Mouse (Mus musculus) liver, postnatal 0 days (tissue): ENCODE measurements around the gene Gm5089. TPM values are rescaled to one million over a fixed set of nuclear protein-coding genes. Genes with fewer than 3 reads are reported as not detected.

ENCODE experiments used
- ATAC-seq: fragments of 200-750 bp; cut with Nextera tagmentation; 2 replicates; pipeline ENCODE4 v1.8.0; 2017; ENCODE audit warnings: mild to moderate bottlenecking, moderate library complexity
- DNase-seq: peaks from one replicate; pipeline ENCODE4 v3.0.0-alpha.2; 2016
- H3K27ac ChIP-seq: fragments of 300-500 bp; sonication (generic); 2 replicates; pipeline ENCODE4 v1.5.1; 2014; ENCODE audit warnings: antibody characterized with exemption, moderate library complexity, mild to moderate bottlenecking, low read depth
- H3K27me3 ChIP-seq: fragments of 300-500 bp; sonication (generic); 2 replicates; pipeline ENCODE4 v1.6.1; 2014; ENCODE audit warnings: low read length, control low read depth, mixed read lengths; ENCODE audit not compliant: insufficient read depth
- H3K36me3 ChIP-seq: fragments of 300-500 bp; sonication (generic); replicated peaks from 2 replicates; pipeline ENCODE4 v1.6.1; 2014; ENCODE audit warnings: mild to moderate bottlenecking, control low read depth, low read length, moderate library complexity, mixed read lengths; ENCODE audit not compliant: insufficient read depth
- H3K4me1 ChIP-seq: fragments of 300-500 bp; sonication (generic); 2 replicates; pipeline ENCODE4 v1.6.1; 2014; ENCODE audit warnings: antibody characterized with exemption, mild to moderate bottlenecking, control low read depth; ENCODE audit not compliant: insufficient read depth
- H3K4me2 ChIP-seq: fragments of 300-500 bp; sonication (generic); 2 replicates; pipeline ENCODE4 v1.6.1; 2014; ENCODE audit warnings: low read depth, mild to moderate bottlenecking, low read length, moderate library complexity, mixed read lengths
- H3K4me3 ChIP-seq: fragments of 300-500 bp; sonication (generic); 2 replicates; pipeline ENCODE4 v1.5.1; 2014; ENCODE audit warnings: low read depth, low read length
- H3K9ac ChIP-seq: fragments of 300-500 bp; sonication (generic); replicated peaks from 2 replicates; pipeline ENCODE4 v1.6.1; 2014; ENCODE audit warnings: mild to moderate bottlenecking, moderate library complexity
- H3K9me3 ChIP-seq: fragments of 300-500 bp; sonication (generic); 2 replicates; pipeline ENCODE4 v1.6.1; 2016; ENCODE audit warnings: mild to moderate bottlenecking, control low read depth, low read length, mixed read lengths
- CTCF ChIP-seq: sonication (generic); IDR thresholded peaks from 2 replicates; pipeline ENCODE4 v1.5.1; 2016; ENCODE audit warnings: antibody characterized with exemption, low read depth
- EP300 ChIP-seq: IDR thresholded peaks from 2 replicates; pipeline ENCODE4 v1.6.1; 2016; ENCODE audit warnings: antibody characterized with exemption, low read depth, mild to moderate bottlenecking
- WGBS: fragments of 180-500 bp; shearing (Covaris S2); extraction: QIAGEN DNeasy Blood & Tissue Kit; methylation state at CpG from one replicate; pipeline ENCODE4 v1.1.7; 2014; ENCODE audit not compliant: insufficient replicate concordance; 5-methylcytosine and 5-hydroxymethylcytosine counted together
- polyA plus RNA-seq: library from polyadenylated mRNA; unstranded; fragments of >200 nt; fragmentation: Nextera tagmentation; extraction: Ambion mirVana; gene quantifications from 2 replicates; pipeline ENCODE4 v1.2.1, GENCODE M21; 2015

Gene Gm5089
- polyA plus RNA-seq, 1 experiment from 2014 or later: not detected

DNA sequence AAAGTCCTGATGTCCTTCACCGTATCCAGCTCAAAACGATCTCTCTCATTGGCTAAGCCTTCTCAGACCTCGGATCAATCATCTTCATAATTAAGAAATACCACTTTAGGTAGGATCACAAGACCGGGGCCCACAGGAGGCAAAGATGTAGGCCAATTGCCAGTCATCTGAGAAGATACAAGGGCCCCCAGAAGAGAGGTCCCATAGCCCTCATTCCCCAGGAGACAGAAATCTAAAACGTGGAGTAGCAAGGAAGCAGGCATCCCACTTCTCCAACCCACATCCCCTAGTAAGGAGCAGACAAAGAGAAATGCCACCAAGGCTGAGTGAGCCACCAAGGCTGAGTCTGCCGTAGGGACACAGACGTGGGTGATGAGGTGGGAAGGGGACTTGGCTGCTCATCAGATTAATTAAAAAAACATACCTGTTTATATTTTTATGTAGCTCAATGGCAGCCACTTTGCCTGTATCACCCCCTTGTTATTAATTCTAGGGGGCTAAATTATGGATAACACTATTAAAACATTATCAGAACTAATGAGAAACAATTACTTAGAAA, 46.2 kb downstream of the Gm5089 start:
- Histone ChIP-seq H3K4me1 (peaks cover 8% of the 10 kb centered on the region), H3K9ac (no peak overlapping the region), H3K27me3 (peaks cover 37% of the 10 kb centered on the region), H3K27ac (no peak overlapping the region), H3K9me3 (no peaks in the 10 kb centered on the region), H3K4me3 (no peak overlapping the region), H3K36me3 (no peaks in the 10 kb centered on the region), H3K4me2 (no peak overlapping the region)
- TF ChIP-seq CTCF (no peak), EP300 (no peak)
- WGBS: 76% methylated on average over 7 of the region's 7 CpGs
- no peak for ATAC-seq
- DNase-seq: no peak

DNA sequence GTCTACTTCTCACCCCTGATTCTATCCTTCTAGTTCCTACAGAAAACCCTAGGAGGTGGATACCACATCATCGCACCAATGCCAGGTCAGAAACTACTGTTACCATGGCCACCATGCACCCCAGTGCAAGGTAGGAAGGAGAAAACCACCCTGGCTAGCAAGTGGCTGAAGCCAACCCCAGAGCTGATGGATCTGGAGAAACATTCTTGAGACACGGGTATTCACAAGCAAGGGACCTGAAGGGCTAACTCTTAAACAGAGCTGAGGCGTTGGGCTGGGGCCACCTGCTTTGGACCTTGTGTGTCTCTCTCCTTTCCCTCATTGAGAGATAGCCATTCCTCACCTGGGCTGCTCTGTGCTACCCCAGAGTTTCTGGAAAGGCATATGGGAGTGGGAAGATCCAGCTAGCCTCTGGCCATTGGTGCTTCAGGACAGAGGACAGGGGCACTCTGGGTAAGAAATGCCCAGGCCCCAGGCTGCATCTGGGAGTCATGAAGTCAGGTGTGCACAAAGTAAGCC, 47.4 kb downstream of the Gm5089 start:
- DNase-seq (no peak), ATAC-seq (no peak)
- H3K4me1 ChIP-seq: peaks cover 8% of the 10 kb centered on the region
- 66% methylated on average over 3 of the region's 3 CpGs for WGBS
- H3K4me3 ChIP-seq: no peak overlapping the region
- H3K27me3 ChIP-seq: peaks cover 32% of the 10 kb centered on the region
- TF ChIP-seq CTCF (no peak), EP300 (no peak)
- H3K4me2 ChIP-seq: no peak overlapping the region
- H3K9ac ChIP-seq: no peak overlapping the region
- H3K27ac ChIP-seq: no peak overlapping the region
- no peaks in the 10 kb centered on the region for H3K9me3 ChIP-seq
- H3K36me3 ChIP-seq: no peaks in the 10 kb centered on the region

DNA sequence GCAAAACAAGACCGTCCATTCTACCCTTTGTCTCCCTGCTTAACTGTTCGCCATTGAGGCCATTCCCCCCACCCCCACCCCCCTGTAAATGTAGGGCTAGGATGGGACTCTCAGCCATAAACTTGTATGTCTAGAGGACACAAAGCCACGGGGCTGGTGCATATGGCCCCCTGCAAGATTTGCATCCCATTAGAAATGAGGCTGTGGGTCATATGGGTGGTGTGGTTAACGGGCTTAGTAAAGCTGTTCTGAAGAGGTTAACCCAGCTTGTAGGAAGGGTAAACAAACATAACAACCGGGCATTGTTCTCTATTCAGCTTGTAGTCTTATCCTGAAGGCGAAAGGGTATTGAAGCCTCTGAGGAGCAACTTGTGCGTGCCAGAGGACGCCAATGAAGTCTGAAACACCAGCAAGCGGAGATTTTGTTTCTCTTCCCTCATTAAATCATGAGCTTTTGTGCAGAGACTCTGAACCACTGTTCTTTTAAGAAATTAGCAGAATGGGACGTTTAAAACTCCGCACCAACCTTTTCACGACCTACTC, 48.1 kb downstream of the Gm5089 start:
- no peak overlapping the region for H3K27ac ChIP-seq
- peaks cover 25% of the 10 kb centered on the region for H3K27me3 ChIP-seq
- H3K9me3 ChIP-seq: no peaks in the 10 kb centered on the region
- ATAC-seq: no peak
- no peak for DNase-seq
- 58% methylated on average over 12 of the region's 12 CpGs for WGBS
- H3K36me3 ChIP-seq: no peaks in the 10 kb centered on the region
- TF ChIP-seq CTCF: no peak
- TF ChIP-seq EP300: no peak
- no peak overlapping the region for H3K4me2 ChIP-seq
- peaks cover 8% of the 10 kb centered on the region for H3K4me1 ChIP-seq
- H3K9ac ChIP-seq: no peak overlapping the region
- H3K4me3 ChIP-seq: no peak overlapping the region

DNA sequence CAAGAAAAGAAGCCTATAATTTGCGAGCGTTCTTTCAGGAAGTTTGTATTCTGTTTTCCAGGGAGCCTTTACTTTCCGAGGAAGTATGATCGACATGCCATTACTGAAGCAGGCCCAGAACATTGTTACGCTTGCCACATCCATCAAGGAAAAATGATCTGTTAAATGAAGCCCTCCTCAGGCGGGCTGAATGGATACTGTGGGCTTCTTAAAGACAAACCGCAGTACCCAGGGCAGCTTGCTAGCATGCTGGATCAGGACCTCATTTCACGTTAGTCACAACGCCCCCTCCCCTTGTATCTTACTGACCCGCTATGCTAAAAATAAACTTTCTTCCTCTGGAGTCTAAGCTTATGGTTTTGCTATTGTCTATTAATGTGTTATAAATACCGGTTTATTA, 49.0 kb downstream of the Gm5089 start:
- H3K36me3 ChIP-seq: no peaks in the 10 kb centered on the region
- H3K9me3 ChIP-seq: no peaks in the 10 kb centered on the region
- H3K4me2 ChIP-seq: no peak overlapping the region
- no peak for TF ChIP-seq CTCF
- no peak for TF ChIP-seq EP300
- no peak overlapping the region for H3K27ac ChIP-seq
- peaks cover 7% of the 10 kb centered on the region for H3K4me1 ChIP-seq
- no peak overlapping the region for H3K4me3 ChIP-seq
- WGBS: 73% methylated on average over 11 of the region's 11 CpGs
- peaks cover 20% of the 10 kb centered on the region for H3K27me3 ChIP-seq
- ATAC-seq (no peak), DNase-seq (no peak)
- H3K9ac ChIP-seq: no peak overlapping the region

DNA sequence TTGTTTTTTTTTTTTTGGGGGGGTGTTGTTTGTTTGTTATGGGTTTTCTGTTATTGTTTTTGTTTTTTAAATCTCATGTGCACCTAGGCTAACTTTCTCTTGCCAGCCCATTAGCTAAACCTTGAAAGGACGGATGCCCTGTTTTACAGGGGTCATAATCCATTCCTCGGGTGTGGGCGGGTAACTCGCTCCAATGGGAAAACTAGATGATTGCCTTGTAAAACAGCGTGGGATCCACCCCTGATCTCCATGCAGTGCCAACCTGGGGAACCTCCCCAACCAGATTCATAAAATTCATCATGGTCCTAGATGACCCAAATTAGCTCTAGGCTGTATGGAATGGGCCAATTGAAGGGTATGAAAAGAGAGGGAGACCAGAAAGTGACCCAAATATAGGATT, 51.0 kb downstream of the Gm5089 start:
- DNase-seq: no peak
- TF ChIP-seq EP300 (no peak), CTCF (no peak)
- no peak for ATAC-seq
- Histone ChIP-seq H3K27ac (no peak overlapping the region), H3K4me1 (no peaks in the 10 kb centered on the region), H3K9ac (no peak overlapping the region), H3K4me3 (no peak overlapping the region), H3K27me3 (peaks cover 4% of the 10 kb centered on the region), H3K36me3 (no peaks in the 10 kb centered on the region), H3K9me3 (no peaks in the 10 kb centered on the region), H3K4me2 (no peak overlapping the region)
- WGBS: 80% methylated on average over 5 of the region's 5 CpGs

DNA sequence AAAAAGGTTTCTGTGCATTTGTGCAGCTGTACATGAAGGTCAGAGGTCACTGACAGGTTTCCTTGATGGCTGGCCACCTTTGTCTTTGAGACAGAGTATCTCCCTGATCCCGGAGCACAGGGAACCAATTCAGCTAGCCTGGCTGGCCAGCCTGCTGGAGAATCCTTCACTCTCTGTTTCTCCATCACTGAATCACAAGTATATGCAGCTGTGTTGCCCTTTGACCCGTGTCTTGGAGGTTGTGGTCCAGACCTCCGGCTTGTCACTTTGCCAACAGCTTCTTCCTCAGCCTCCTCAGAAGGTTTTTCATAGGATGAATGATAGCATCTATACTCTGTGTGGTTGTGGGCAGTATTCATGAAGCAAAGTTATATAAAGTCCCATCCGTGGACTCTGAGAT, 52.2 kb downstream of the Gm5089 start:
- 71% methylated on average over 4 of the region's 4 CpGs for WGBS
- DNase-seq (no peak), ATAC-seq (no peak)
- TF ChIP-seq EP300 (no peak), CTCF (no peak)
- Histone ChIP-seq H3K4me2 (no peak overlapping the region), H3K9me3 (no peaks in the 10 kb centered on the region), H3K9ac (no peak overlapping the region), H3K4me1 (no peaks in the 10 kb centered on the region), H3K27me3 (no peaks in the 10 kb centered on the region), H3K27ac (no peak overlapping the region), H3K36me3 (no peaks in the 10 kb centered on the region), H3K4me3 (no peak overlapping the region)
